Mouse (Mus musculus) olfactory bulb, adult 2 months (tissue): Measurements from ENCODE around the gene Got1.

ENCODE experiments used
- CTCF ChIP-seq: fragments of 200-500 bp; IDR thresholded peaks from 2 replicates; pipeline ENCODE4 v1.5.1; 2012; ENCODE audit warnings: low read depth, mild to moderate bottlenecking, low read length, moderate library complexity; ENCODE audit not compliant: insufficient read depth
- POLR2A ChIP-seq: fragments of 200-500 bp; IDR thresholded peaks from 2 replicates; pipeline ENCODE4 v1.6.1; 2012; ENCODE audit warnings: mild to moderate bottlenecking, low read depth, low read length, moderate library complexity; ENCODE audit not compliant: insufficient read depth

GRCm38 (mm10) chr19:43487429-43487828 is 37.0 kb downstream of the Got1 start:
- TF ChIP-seq CTCF (no peak), POLR2A (no peak)
